In genomic region chr17:42875015-42875414, GRCm38 (mm10) we compare ENCODE assay signal across 8 mouse cellular contexts. TPM values are rescaled to one million over a fixed set of nuclear protein-coding genes. Genes with fewer than 3 reads are reported as not detected.
DNase-seq lines count a peak whose midpoint lies in the region; ATAC-seq and TF ChIP-seq lines count a peak whose summit lies in the region.

No protein-coding gene starts in this region.

- peaks cover 3% of the 10 kb centered on the region; the same call in 1 of the 2 replicates for H3K36me3 ChIP-seq in heart, embryonic 13.5 days
- no peaks in the 10 kb centered on the region for H3K36me3 ChIP-seq in ES-Bruce4 (ENCODE audit: control insufficient read depth, insufficient read depth, low read length, poor library complexity, severe bottlenecking)
- H3K36me3 ChIP-seq in forebrain, postnatal 0 days (ENCODE audit: insufficient read depth): no peaks in the 10 kb centered on the region
- H3K36me3 ChIP-seq in liver, postnatal 0 days (replicated peaks; ENCODE audit: insufficient read depth, low read length): no peaks in the 10 kb centered on the region

- no peaks in the 10 kb centered on the region for H3K27me3 ChIP-seq in heart, embryonic 13.5 days (replicated peaks)
- no peaks in the 10 kb centered on the region for H3K27me3 ChIP-seq in ES-Bruce4 (ENCODE audit: control insufficient read depth, insufficient read depth, low read length, poor library complexity, severe bottlenecking)
- H3K27me3 ChIP-seq in forebrain, postnatal 0 days (ENCODE audit: insufficient read depth, low read length): no peaks in the 10 kb centered on the region
- no peaks in the 10 kb centered on the region for H3K27me3 ChIP-seq in liver, postnatal 0 days (ENCODE audit: insufficient read depth, low read length)

- H3K9me3 ChIP-seq in heart, embryonic 13.5 days: no peaks in the 10 kb centered on the region
- no peaks in the 10 kb centered on the region for H3K9me3 ChIP-seq in ES-Bruce4 (replicated peaks; ENCODE audit: control insufficient read depth, insufficient read depth, low read length, poor library complexity, severe bottlenecking)
- no peaks in the 10 kb centered on the region for H3K9me3 ChIP-seq in forebrain, postnatal 0 days (ENCODE audit: low read length)
- no peaks in the 10 kb centered on the region for H3K9me3 ChIP-seq in liver, postnatal 0 days (ENCODE audit: low read length)

- peak overlapping the region; percentile 97 for H3K27ac ChIP-seq in heart, embryonic 13.5 days (replicated peaks)
- H3K27ac ChIP-seq in ES-Bruce4 (ENCODE audit: insufficient read depth, low read length): no peak overlapping the region
- no peak overlapping the region for H3K27ac ChIP-seq in forebrain, postnatal 0 days (ENCODE audit: low read depth, low read length)
- peak overlapping the region; percentile 93 for H3K27ac ChIP-seq in liver, postnatal 0 days (ENCODE audit: low read depth)

- TF ChIP-seq CTCF in ES-Bruce4 (IDR thresholded peaks at IDR 0.05; ENCODE audit: low read depth, low read length): no peak
- TF ChIP-seq CTCF in forebrain, postnatal 0 days (IDR thresholded peaks at IDR 0.05; ENCODE audit: low read depth): no peak
- TF ChIP-seq CTCF in liver, postnatal 0 days (IDR thresholded peaks at IDR 0.05; ENCODE audit: low read depth): no peak

- peak overlapping the region; percentile 99 for H3K9ac ChIP-seq in heart, embryonic 13.5 days
- peak overlapping the region; percentile 95 for H3K9ac ChIP-seq in ES-Bruce4 (ENCODE audit: low read depth, poor library complexity, severe bottlenecking)
- H3K9ac ChIP-seq in forebrain, postnatal 0 days: peak overlapping the region; percentile 97
- peak overlapping the region; percentile 91 for H3K9ac ChIP-seq in liver, postnatal 0 days (replicated peaks)

- H3K4me3 ChIP-seq in heart, embryonic 13.5 days: peak overlapping the region; percentile 97
- peak overlapping the region; percentile 54 for H3K4me3 ChIP-seq in ES-Bruce4 (ENCODE audit: low read depth, low read length)
- peak overlapping the region; percentile 79 for H3K4me3 ChIP-seq in forebrain, postnatal 0 days (ENCODE audit: low read depth, low read length)
- H3K4me3 ChIP-seq in liver, postnatal 0 days (ENCODE audit: low read depth, low read length): peak overlapping the region; percentile 87

- no peak for TF ChIP-seq EP300 in ES-Bruce4 (IDR thresholded peaks at IDR 0.05; ENCODE audit: insufficient read depth, low read depth, low read length)
- no peak for TF ChIP-seq EP300 in liver, postnatal 0 days (IDR thresholded peaks at IDR 0.05; ENCODE audit: low read depth)

- 27% methylated on average over 6 of the region's 6 CpGs for WGBS in heart, embryonic 13.5 days
- 8% methylated on average over 6 of the region's 6 CpGs for WGBS in forebrain, postnatal 0 days
- WGBS in liver, postnatal 0 days (ENCODE audit: insufficient replicate concordance): 30% methylated on average over 6 of the region's 6 CpGs

- peak overlapping the region; percentile 83 for H3K4me2 ChIP-seq in heart, embryonic 13.5 days
- peak overlapping the region; percentile 63 for H3K4me2 ChIP-seq in forebrain, postnatal 0 days (ENCODE audit: low read depth)
- peak overlapping the region; percentile 98 for H3K4me2 ChIP-seq in liver, postnatal 0 days (ENCODE audit: low read depth, low read length)

- DNase-seq in heart, adult 8-10 months (ENCODE audit: low spot score): no peak
- DNase-seq in forebrain, postnatal 0 days: no peak
- no peak for DNase-seq in liver, postnatal 0 days
- no peak for DNase-seq in right cerebral cortex, adult 18-20 months
- DNase-seq in cerebellum, postnatal 36 days: no peak

- H3K4me1 ChIP-seq in heart, embryonic 13.5 days: peaks cover 35% of the 10 kb centered on the region
- no peaks in the 10 kb centered on the region for H3K4me1 ChIP-seq in ES-Bruce4 (ENCODE audit: control insufficient read depth, insufficient read depth, low read length)
- H3K4me1 ChIP-seq in forebrain, postnatal 0 days (ENCODE audit: insufficient read depth): peaks cover 10% of the 10 kb centered on the region
- peaks cover 10% of the 10 kb centered on the region for H3K4me1 ChIP-seq in liver, postnatal 0 days (ENCODE audit: insufficient read depth)

- no peak for TF ChIP-seq POLR2A in ES-Bruce4 (IDR thresholded peaks at IDR 0.05; ENCODE audit: insufficient read depth, low read length)

- ATAC-seq in heart, embryonic 13.5 days (ENCODE audit: extremely low read depth, insufficient number of reproducible peaks, low FRiP score, low TSS enrichment): no peak
- no peak for ATAC-seq in forebrain, postnatal 0 days
- ATAC-seq in liver, postnatal 0 days: no peak
- ATAC-seq in frontal cortex, adult (ENCODE audit: low TSS enrichment): no peak

RNA-seq across cellular contexts. Expression of gene Cd2ap, which starts 1.4 kb away (rescaled TPM):
- polyA plus RNA-seq in heart, embryonic 13.5 days (2015; fragmentation: Nextera tagmentation; extraction: Ambion mirVana): 12.7 and 13.8 TPM in 2 replicates
- 10 to 100 TPM; 15.8 to 19.3 (median 17.6) TPM for total RNA-seq in heart, adult 8-10 months (2022)
- polyA plus RNA-seq in ES-Bruce4 (2011; ENCODE audit: insufficient read depth, insufficient read length, low read depth, missing spikeins): 151 and 158 TPM in 2 replicates
- 16.3 and 21.7 TPM in 2 replicates for total RNA-seq in forebrain, postnatal 0 days (2014; rRNA removed)
- 2.7 and 5.3 TPM in 2 replicates for polyA plus RNA-seq in forebrain, postnatal 0 days (2015; fragmentation: Nextera tagmentation; extraction: Ambion mirVana)
- polyA plus RNA-seq in liver, postnatal 0 days (2015; fragmentation: Nextera tagmentation; extraction: Ambion mirVana): 8.9 and 9.2 TPM in 2 replicates

Comparison
In these comparisons a context has a peak if more than half of its experiments do, and no peak if none do; other contexts are left out.
1. H3K27ac ChIP-seq: peak in heart, embryonic 13.5 days (single experiment) and liver, postnatal 0 days (single experiment); none in ES-Bruce4 (single experiment) and forebrain, postnatal 0 days (single experiment).
2. RNA of gene Cd2ap, which starts 1.4 kb away (polyA plus RNA-seq): 151 to 158 TPM in ES-Bruce4; 12.7 to 13.8 TPM in heart, embryonic 13.5 days, 8.9 to 9.2 TPM in liver, postnatal 0 days and 2.7 to 5.3 TPM in forebrain, postnatal 0 days; every median in the first group is over 10 times any median in the second.
3. Peak in every context shown above with its lines, with median percentiles within 50 percentile points of each other: H3K4me2 ChIP-seq, H3K4me3 ChIP-seq and H3K9ac ChIP-seq.